Mouse (Mus musculus): Measurements from ENCODE around the gene Fzd1. TPM values are rescaled to one million over a fixed set of nuclear protein-coding genes. Genes with fewer than 3 reads are reported as not detected.

The Fzd1 gene
- total and polyA plus RNA-seq, 3 experiments, result 0.05 TPM; not detected in 2

DNA sequence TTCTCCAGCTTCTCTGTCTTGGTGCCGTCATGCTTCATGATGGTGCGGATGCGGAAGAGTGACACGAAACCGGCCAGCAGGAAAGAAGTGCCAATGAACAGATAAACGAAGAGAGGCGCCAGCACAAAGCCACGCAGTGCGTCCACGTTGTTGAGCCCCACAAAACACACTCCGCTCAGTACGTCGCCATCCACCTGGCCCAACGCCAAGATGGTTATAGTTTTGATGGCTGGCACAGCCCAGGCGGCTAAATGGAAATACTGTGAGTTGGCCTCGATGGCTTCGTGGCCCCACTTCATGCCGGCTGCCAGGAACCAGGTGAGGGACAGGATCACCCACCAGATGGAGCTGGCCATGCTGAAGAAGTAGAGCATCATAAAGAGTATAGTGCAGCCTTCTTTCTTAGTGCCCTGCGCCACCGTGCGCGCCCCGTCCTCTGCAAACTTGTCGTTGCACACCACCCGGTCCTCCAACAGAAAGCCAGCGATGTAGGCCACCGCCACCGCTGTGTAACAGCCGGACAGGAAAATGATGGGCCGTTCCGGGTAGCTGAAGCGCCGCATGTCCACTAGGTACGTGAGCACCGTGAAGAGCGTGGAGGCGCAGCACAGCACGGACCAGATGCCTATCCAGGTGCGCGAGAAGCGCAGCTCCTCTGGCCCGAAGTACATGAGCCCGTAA lies 1.7 kb downstream of the Fzd1 start:
- Histone ChIP-seq H3K4me1 (ENCODE audit: insufficient read depth, low read depth, low read length) (no peaks in the 10 kb centered on the region; the same call in 1 of the 2 replicates), H3K4me3 (ENCODE audit: low read depth, low read length) (0 out of 2 replicates have a peak overlapping the region, but pooled peaks have one; percentile 27), H3K36me3 (replicated peaks) (no peaks in the 10 kb centered on the region), H3K27me3 (ENCODE audit: insufficient read depth, low read length) (peaks cover 2% of the 10 kb centered on the region; the same call in 1 of the 2 replicates), H3K9me3 (replicated peaks) (peaks cover 25% of the 10 kb centered on the region)
- no peak for DNase-seq (ENCODE audit: low spot score)
- TF ChIP-seq POLR2AphosphoS5 (IDR thresholded peaks at IDR 0.05; ENCODE audit: insufficient replicate concordance, low read depth, low read length) (no peak), TAL1 (conservative IDR thresholded peaks at IDR 0.05; ENCODE audit: low read depth, low read length) (no peak), GATA2 (IDR thresholded peaks at IDR 0.05; ENCODE audit: borderline replicate concordance, low read depth, low read length) (no peak), GATA1 (IDR thresholded peaks at IDR 0.05; ENCODE audit: borderline replicate concordance, low read length) (no peak), CTCF (IDR thresholded peaks at IDR 0.05; ENCODE audit: low read depth, low read length) (no peak)
- no peak for ATAC-seq (ENCODE audit: extremely low read depth, insufficient number of reproducible peaks, low FRiP score, poor library complexity, severe bottlenecking)

DNA sequence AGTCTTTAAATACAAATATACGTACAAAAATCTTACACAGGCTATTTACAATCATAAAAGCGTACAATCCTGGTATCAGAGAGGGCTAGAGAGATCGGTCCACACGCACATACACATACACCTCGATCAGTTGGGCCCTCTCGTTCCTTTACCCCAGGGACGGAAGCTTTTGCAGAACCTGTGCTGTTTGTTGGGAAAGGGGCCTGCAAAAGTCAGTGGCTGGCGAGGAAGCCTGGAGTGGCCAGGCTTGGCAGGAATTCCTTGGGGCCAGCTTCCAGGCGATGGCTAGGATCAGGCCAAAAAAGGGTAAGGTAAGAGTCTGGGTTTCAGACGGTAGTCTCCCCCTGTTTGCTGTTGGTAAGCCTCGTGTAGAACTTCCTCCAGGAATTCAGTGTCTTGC lies 2.5 kb downstream of the Fzd1 start:
- Histone ChIP-seq H3K4me1 (ENCODE audit: insufficient read depth, low read depth, low read length) (no peaks in the 10 kb centered on the region; the same call in 1 of the 2 replicates), H3K36me3 (replicated peaks) (no peaks in the 10 kb centered on the region), H3K9me3 (replicated peaks) (peaks cover 25% of the 10 kb centered on the region), H3K27me3 (ENCODE audit: insufficient read depth, low read length) (peaks cover 2% of the 10 kb centered on the region; the same call in 1 of the 2 replicates), H3K4me3 (ENCODE audit: low read depth, low read length) (no peak overlapping the region)
- DNase-seq (ENCODE audit: low spot score) (no peak), ATAC-seq (ENCODE audit: extremely low read depth, insufficient number of reproducible peaks, low FRiP score, poor library complexity, severe bottlenecking) (no peak)
- TF ChIP-seq CTCF (IDR thresholded peaks at IDR 0.05; ENCODE audit: low read depth, low read length) (no peak), POLR2AphosphoS5 (IDR thresholded peaks at IDR 0.05; ENCODE audit: insufficient replicate concordance, low read depth, low read length) (no peak), GATA1 (IDR thresholded peaks at IDR 0.05; ENCODE audit: borderline replicate concordance, low read length) (no peak), GATA2 (IDR thresholded peaks at IDR 0.05; ENCODE audit: borderline replicate concordance, low read depth, low read length) (no peak), TAL1 (conservative IDR thresholded peaks at IDR 0.05; ENCODE audit: low read depth, low read length) (no peak)

DNA sequence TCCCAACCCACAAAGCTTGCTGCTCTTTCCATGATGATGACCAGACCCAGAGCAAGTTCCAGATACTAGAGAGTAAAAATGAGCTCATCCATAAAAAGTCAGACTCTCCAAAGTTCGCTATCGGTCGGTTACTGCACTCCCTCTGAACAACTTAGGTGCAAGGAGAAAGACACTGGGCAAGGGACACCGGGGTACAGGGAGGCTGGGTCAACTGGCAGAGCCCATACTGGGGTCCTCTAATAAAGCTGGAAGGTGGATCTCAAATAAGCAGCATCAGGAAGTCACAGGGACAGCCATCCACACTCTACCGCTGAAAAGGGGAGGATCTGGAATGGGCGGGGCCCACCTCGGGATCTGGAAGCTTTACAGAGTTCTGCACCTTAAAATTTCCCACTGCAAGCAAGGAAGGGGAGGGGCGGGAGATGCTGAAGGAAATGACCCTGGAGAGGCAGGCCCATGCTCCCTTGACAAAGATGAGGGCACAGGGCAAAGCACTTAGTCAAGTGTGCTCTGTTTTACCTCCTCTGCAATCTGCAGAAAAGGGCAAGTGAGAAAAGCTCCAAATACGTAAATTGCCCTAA lies 3.0 kb downstream of the Fzd1 start:
- H3K4me3 ChIP-seq (ENCODE audit: low read depth, low read length), result no peak overlapping the region
- H3K27me3 ChIP-seq (ENCODE audit: insufficient read depth, low read length), result peaks cover 2% of the 10 kb centered on the region; the same call in 1 of the 2 replicates
- H3K9me3 ChIP-seq (replicated peaks), result peaks cover 25% of the 10 kb centered on the region
- ATAC-seq (ENCODE audit: extremely low read depth, insufficient number of reproducible peaks, low FRiP score, poor library complexity, severe bottlenecking) (no peak), DNase-seq (ENCODE audit: low spot score) (no peak)
- TF ChIP-seq GATA2 (IDR thresholded peaks at IDR 0.05; ENCODE audit: borderline replicate concordance, low read depth, low read length) (no peak), GATA1 (IDR thresholded peaks at IDR 0.05; ENCODE audit: borderline replicate concordance, low read length) (no peak), TAL1 (conservative IDR thresholded peaks at IDR 0.05; ENCODE audit: low read depth, low read length) (no peak), POLR2AphosphoS5 (IDR thresholded peaks at IDR 0.05; ENCODE audit: insufficient replicate concordance, low read depth, low read length) (no peak), CTCF (IDR thresholded peaks at IDR 0.05; ENCODE audit: low read depth, low read length) (no peak)
- H3K4me1 ChIP-seq (ENCODE audit: insufficient read depth, low read depth, low read length), result no peaks in the 10 kb centered on the region; the same call in 1 of the 2 replicates
- no peaks in the 10 kb centered on the region for H3K36me3 ChIP-seq (replicated peaks)

DNA sequence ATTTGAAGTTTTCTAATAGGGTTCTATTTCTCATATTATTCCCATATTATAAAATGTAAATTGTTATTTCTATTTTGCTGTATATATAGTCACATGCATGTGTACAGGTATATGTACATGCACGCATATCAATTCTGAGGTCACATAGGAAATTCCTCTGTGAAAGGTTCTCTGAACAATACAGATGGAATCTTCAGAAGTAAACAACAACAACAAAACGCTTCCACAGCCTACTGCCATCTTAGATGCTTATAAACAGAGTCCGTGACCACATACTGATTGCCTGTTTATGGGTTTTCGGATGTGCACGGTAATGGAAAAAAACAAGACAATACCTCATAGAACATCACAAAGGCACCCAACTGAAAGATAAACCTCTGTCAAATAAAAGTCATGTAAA lies 4.7 kb downstream of the Fzd1 start:
- H3K9me3 ChIP-seq (replicated peaks), result peaks cover 25% of the 10 kb centered on the region
- peaks cover 2% of the 10 kb centered on the region; the same call in 1 of the 2 replicates for H3K27me3 ChIP-seq (ENCODE audit: insufficient read depth, low read length)
- DNase-seq (ENCODE audit: low spot score) (no peak), ATAC-seq (ENCODE audit: extremely low read depth, insufficient number of reproducible peaks, low FRiP score, poor library complexity, severe bottlenecking) (no peak)
- H3K36me3 ChIP-seq (replicated peaks), result no peaks in the 10 kb centered on the region
- H3K4me3 ChIP-seq (ENCODE audit: low read depth, low read length), result no peak overlapping the region
- H3K4me1 ChIP-seq (ENCODE audit: insufficient read depth, low read depth, low read length), result no peaks in the 10 kb centered on the region; the same call in 1 of the 2 replicates
- TF ChIP-seq CTCF (IDR thresholded peaks at IDR 0.05; ENCODE audit: low read depth, low read length) (no peak), GATA1 (IDR thresholded peaks at IDR 0.05; ENCODE audit: borderline replicate concordance, low read length) (no peak), TAL1 (conservative IDR thresholded peaks at IDR 0.05; ENCODE audit: low read depth, low read length) (no peak), GATA2 (IDR thresholded peaks at IDR 0.05; ENCODE audit: borderline replicate concordance, low read depth, low read length) (no peak), POLR2AphosphoS5 (IDR thresholded peaks at IDR 0.05; ENCODE audit: insufficient replicate concordance, low read depth, low read length) (no peak)

DNA sequence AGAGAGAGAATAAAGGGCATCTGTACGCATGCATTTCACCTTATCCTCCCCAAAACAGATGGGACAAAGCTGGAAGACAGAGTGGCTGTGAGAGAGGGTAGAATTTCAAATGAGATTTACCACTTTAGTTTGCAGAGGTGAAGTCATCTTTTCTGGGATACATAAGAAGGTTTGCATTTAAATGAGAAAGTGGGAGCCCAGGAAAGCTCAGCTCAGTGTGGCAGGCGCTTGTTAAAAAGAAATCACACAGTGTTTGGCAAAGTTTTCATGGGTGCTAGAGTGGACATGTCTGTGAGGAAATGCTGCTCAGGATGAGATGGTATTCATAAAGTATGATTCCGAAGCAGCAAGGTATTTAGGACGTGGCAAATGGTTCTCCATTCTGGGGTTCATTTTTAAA lies 15.1 kb downstream of the Fzd1 start:
- ATAC-seq (ENCODE audit: extremely low read depth, insufficient number of reproducible peaks, low FRiP score, poor library complexity, severe bottlenecking), result no peak
- no peaks in the 10 kb centered on the region for H3K9me3 ChIP-seq (replicated peaks)
- H3K4me1 ChIP-seq (ENCODE audit: insufficient read depth, low read depth, low read length), result no peaks in the 10 kb centered on the region
- TF ChIP-seq GATA1 (IDR thresholded peaks at IDR 0.05; ENCODE audit: borderline replicate concordance, low read length) (no peak), POLR2AphosphoS5 (IDR thresholded peaks at IDR 0.05; ENCODE audit: insufficient replicate concordance, low read depth, low read length) (no peak), CTCF (IDR thresholded peaks at IDR 0.05; ENCODE audit: low read depth, low read length) (no peak), TAL1 (conservative IDR thresholded peaks at IDR 0.05; ENCODE audit: low read depth, low read length) (no peak), GATA2 (IDR thresholded peaks at IDR 0.05; ENCODE audit: borderline replicate concordance, low read depth, low read length) (no peak)
- H3K36me3 ChIP-seq (replicated peaks), result no peaks in the 10 kb centered on the region
- no peak overlapping the region for H3K4me3 ChIP-seq (ENCODE audit: low read depth, low read length)
- no peaks in the 10 kb centered on the region for H3K27me3 ChIP-seq (ENCODE audit: insufficient read depth, low read length)
- DNase-seq (ENCODE audit: low spot score), result no peak

DNA sequence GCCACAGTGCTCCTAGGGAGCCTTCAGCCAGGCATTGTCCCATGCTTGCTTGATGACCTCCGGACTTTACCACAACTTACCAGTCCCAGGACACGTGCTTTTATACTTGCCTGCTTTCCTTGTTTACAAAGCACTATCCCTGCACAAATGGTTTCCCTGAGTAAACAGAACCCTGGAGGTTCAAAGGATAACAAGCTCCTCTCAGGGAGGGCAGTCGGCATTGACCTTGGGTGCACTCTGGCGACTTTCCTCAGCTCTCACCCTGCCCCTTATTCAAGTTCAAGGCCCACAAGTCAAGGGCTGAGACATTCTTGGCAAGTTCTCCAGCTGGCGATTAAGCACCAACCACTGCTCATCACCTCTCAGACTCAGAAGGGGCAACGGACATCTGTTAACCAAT lies 20.8 kb downstream of the Fzd1 start:
- Histone ChIP-seq H3K27me3 (ENCODE audit: insufficient read depth, low read length) (no peaks in the 10 kb centered on the region), H3K36me3 (replicated peaks) (no peaks in the 10 kb centered on the region), H3K9me3 (replicated peaks) (no peaks in the 10 kb centered on the region), H3K4me1 (ENCODE audit: insufficient read depth, low read depth, low read length) (no peaks in the 10 kb centered on the region), H3K4me3 (ENCODE audit: low read depth, low read length) (no peak overlapping the region)
- no peak for ATAC-seq (ENCODE audit: extremely low read depth, insufficient number of reproducible peaks, low FRiP score, poor library complexity, severe bottlenecking)
- TF ChIP-seq GATA1 (IDR thresholded peaks at IDR 0.05; ENCODE audit: borderline replicate concordance, low read length), result no peak
- no peak for TF ChIP-seq POLR2AphosphoS5 (IDR thresholded peaks at IDR 0.05; ENCODE audit: insufficient replicate concordance, low read depth, low read length)
- TF ChIP-seq CTCF (IDR thresholded peaks at IDR 0.05; ENCODE audit: low read depth, low read length), result no peak
- no peak for TF ChIP-seq TAL1 (conservative IDR thresholded peaks at IDR 0.05; ENCODE audit: low read depth, low read length)
- no peak for DNase-seq (ENCODE audit: low spot score)

All from G1E (cell line).